Mouse (Mus musculus) midbrain, embryonic 11.5 days (tissue): Measurements from ENCODE around the gene Itih4. TPM values are rescaled to one million over a fixed set of nuclear protein-coding genes. Genes with fewer than 3 reads are reported as not detected.

Source experiments
- ATAC-seq: fragments of 200-750 bp; cut with Nextera tagmentation; 2 replicates; pipeline ENCODE4 v1.8.0; 2017; ENCODE audit warnings: moderate TSS enrichment, moderate library complexity; ENCODE audit not compliant: low FRiP score
- DNase-seq: peaks from one replicate; pipeline ENCODE4 v3.0.0; 2015; ENCODE audit warnings: low spot score; ENCODE audit errors: missing footprints
- H3K27ac ChIP-seq: fragments of 300-500 bp; sonication (generic); 2 replicates; pipeline ENCODE4 v1.5.1; 2014; ENCODE audit warnings: low read depth, low read length
- H3K27me3 ChIP-seq: fragments of 300-500 bp; sonication (generic); 2 replicates; pipeline ENCODE4 v1.6.1; 2014; ENCODE audit warnings: mild to moderate bottlenecking, low read length, moderate library complexity, mixed read lengths; ENCODE audit not compliant: control insufficient read depth, insufficient read depth
- H3K36me3 ChIP-seq: fragments of 300-500 bp; sonication (generic); 2 replicates; pipeline ENCODE4 v1.6.1; 2014; ENCODE audit warnings: mild to moderate bottlenecking, low read length, moderate library complexity, mixed read lengths; ENCODE audit not compliant: control insufficient read depth, insufficient read depth
- H3K4me1 ChIP-seq: fragments of 300-500 bp; sonication (generic); 2 replicates; pipeline ENCODE4 v1.6.1; 2014; ENCODE audit warnings: low read length; ENCODE audit not compliant: control insufficient read depth, insufficient read depth
- H3K4me2 ChIP-seq: fragments of 300-500 bp; sonication (generic); 2 replicates; pipeline ENCODE4 v1.6.1; 2014; ENCODE audit warnings: mild to moderate bottlenecking, moderate library complexity
- H3K4me3 ChIP-seq: fragments of 300-500 bp; sonication (generic); 2 replicates; pipeline ENCODE4 v1.5.1; 2014; ENCODE audit warnings: low read depth, low read length
- H3K9ac ChIP-seq: fragments of 300-500 bp; sonication (generic); 2 replicates; pipeline ENCODE4 v1.6.1; 2014; ENCODE audit warnings: low read length
- H3K9me3 ChIP-seq: fragments of 300-500 bp; sonication (generic); 2 replicates; pipeline ENCODE4 v1.6.1; 2016; ENCODE audit warnings: low read length; ENCODE audit not compliant: control insufficient read depth
- WGBS: fragments of 180-500 bp; shearing (Covaris S2); extraction: QIAGEN DNeasy Blood & Tissue Kit; methylation state at CpG from one replicate; pipeline ENCODE4 v1.1.7; 2014; 5-methylcytosine and 5-hydroxymethylcytosine counted together
- polyA plus RNA-seq: library from polyadenylated mRNA; unstranded; fragments of >200 nt; fragmentation: Nextera tagmentation; extraction: Ambion mirVana; gene quantifications from 2 replicates; pipeline ENCODE4 v1.2.1, GENCODE M21; 2014

Gene Itih4
- polyA plus RNA-seq, 1 experiment from 2014 or later: not detected

DNA sequence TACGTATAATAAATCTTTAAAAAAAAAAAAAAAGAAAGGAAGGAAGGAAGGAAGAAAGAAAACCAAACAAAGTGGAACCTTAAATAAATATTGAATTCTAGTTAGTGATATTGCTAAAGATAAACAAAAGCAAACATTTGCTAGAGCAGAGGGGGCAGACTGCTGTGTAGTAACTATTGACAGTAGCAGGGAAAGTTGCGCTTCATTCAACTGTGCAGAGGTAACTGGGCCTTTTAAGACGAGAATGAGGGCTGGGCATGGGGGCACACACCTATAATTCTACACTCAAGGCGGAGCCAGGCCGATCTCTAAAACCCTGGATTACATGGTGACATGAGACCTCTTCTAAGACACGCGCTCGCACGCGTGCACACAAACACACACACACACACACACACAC lies 63.7 kb downstream of the Itih4 start:
- no peak overlapping the region for H3K4me3 ChIP-seq
- no peaks in the 10 kb centered on the region for H3K9me3 ChIP-seq
- no peak overlapping the region for H3K9ac ChIP-seq
- no peaks in the 10 kb centered on the region for H3K36me3 ChIP-seq
- ATAC-seq: no peak
- DNase-seq: no peak
- no peak overlapping the region for H3K27ac ChIP-seq
- H3K27me3 ChIP-seq: no peaks in the 10 kb centered on the region
- H3K4me1 ChIP-seq: peaks cover 7% of the 10 kb centered on the region
- 97% methylated on average over 10 of the region's 10 CpGs for WGBS
- no peak overlapping the region for H3K4me2 ChIP-seq

DNA sequence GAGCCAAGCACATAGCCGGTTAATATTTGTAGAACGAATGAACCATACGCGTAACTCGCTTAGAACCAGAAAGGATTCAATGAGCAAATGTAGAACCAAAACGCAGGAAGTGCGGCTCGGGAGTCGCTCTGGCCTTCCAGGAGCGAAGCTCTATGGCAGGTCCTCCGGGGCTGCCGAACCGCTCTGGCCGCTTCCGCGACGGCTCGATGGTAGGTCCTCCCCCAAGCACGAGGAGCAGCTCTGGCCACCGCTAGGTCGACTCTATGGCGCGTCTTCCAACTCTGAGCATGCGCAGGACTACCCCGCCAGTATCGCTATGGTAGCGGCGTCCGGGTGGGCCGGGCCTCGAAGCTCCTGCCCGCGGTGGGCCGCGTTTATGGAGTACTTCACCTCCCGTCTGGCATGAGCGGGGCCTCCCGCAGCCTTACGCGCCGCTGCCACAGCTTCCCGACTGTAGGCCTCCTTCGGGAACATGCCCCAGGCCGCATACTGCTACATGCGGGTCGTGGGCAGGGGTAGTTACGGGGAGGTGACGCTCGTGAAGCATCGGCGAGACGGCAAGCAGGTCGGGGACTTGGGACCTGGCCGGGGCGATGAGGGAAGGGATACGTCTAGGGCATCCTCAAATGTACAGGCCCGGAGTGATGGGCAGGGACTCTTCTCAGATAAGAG lies 65.0 kb downstream of the Itih4 start, which contains the start of gene Nek4:
Nek4 (plus strand) TSS at position 224 of the 672 bp plus-strand sequence.
- WGBS: under 1% methylated on average over 57 of the region's 57 CpGs
- Histone ChIP-seq H3K27ac (peak within 1 kb of the TSS; percentile 30; the same call in 1 of the 2 replicates), H3K4me1 (peaks cover 7% of the 10 kb centered on the region), H3K9me3 (no peaks in the 10 kb centered on the region), H3K4me3 (peak within 1 kb of the TSS; percentile 77), H3K4me2 (peak within 1 kb of the TSS; percentile 78), H3K27me3 (no peaks in the 10 kb centered on the region), H3K9ac (peak within 1 kb of the TSS; percentile 92), H3K36me3 (no peaks in the 10 kb centered on the region)
- ATAC-seq: peak; percentile 98
- peak; percentile 98 for DNase-seq

Other genes starting within 250 kb of the Itih4 start
- gene Rft1, start 232.1 kb upstream of the Itih4 start, polyA plus RNA-seq: 11.0 and 12.3 TPM in 2 replicates
- 22.0 and 24.5 TPM in 2 replicates for gene Sfmbt1, start 171.6 kb upstream of the Itih4 start, polyA plus RNA-seq
- 22.0 and 23.3 TPM in 2 replicates for gene Tmem110, start 60.9 kb upstream of the Itih4 start, polyA plus RNA-seq
- 0.30 and 0.42 TPM in 2 replicates for gene Mustn1, start 7.3 kb upstream of the Itih4 start, polyA plus RNA-seq
- gene Itih3, start 37.3 kb downstream of the Itih4 start, polyA plus RNA-seq: 0.48 and 0.57 TPM in 2 replicates
- not detected in 2 replicates for gene Itih1, start 56.8 kb downstream of the Itih4 start, polyA plus RNA-seq
- gene Nek4, start 64.9 kb downstream of the Itih4 start, polyA plus RNA-seq: 17.9 and 19.2 TPM in 2 replicates
- 63.4 and 68.3 TPM in 2 replicates for gene Glt8d1, start 114.9 kb downstream of the Itih4 start, polyA plus RNA-seq
- 269 and 301 TPM in 2 replicates for gene Spcs1, start 115.2 kb downstream of the Itih4 start, polyA plus RNA-seq
- 134 and 140 TPM in 2 replicates for gene Pbrm1, start 132.7 kb downstream of the Itih4 start, polyA plus RNA-seq
- gene Gnl3, start 132.7 kb downstream of the Itih4 start, polyA plus RNA-seq: 96.2 and 103 TPM in 2 replicates
- gene Smim4, start 242.5 kb downstream of the Itih4 start, polyA plus RNA-seq: 54.7 and 56.2 TPM in 2 replicates
- 457 and 520 TPM in 2 replicates for gene Nt5dc2, start 244.6 kb downstream of the Itih4 start, polyA plus RNA-seq